Mouse (Mus musculus): ENCODE results near the gene Map2k6. TPM values are rescaled to one million over a fixed set of nuclear protein-coding genes. Genes with fewer than 3 reads are reported as not detected.
A peak's percentile ranks its signal among the peaks of the same experiment; 100 is the strongest.
"Not testable (repeated sequence)": the region's sequence is repeated elsewhere in the genome, so short reads cannot be mapped to it uniquely, and the experiment has no call there.

The Map2k6 gene
- 10.7 TPM in 2 replicates for polyA plus RNA-seq (2012; rRNA removed)

- DNase-seq (ENCODE audit: extremely low spot score in 1 of 2, low spot score in 1 of 2): peak; percentile 89 to 94
These were observed at the start of gene Map2k6 for GRCm38 (mm10) chr11:110398553-110399239. TSS of gene Map2k6 (plus strand) at chr11:110399122.

- peak in 1 of 2 experiments; percentile 40 for DNase-seq (ENCODE audit: extremely low spot score in 1 of 2, low spot score in 1 of 2)
These were observed 44.7 kb upstream of the Map2k6 start for GRCm38 (mm10) chr11:110354261-110354660.

- not testable (repeated sequence) for DNase-seq (ENCODE audit: extremely low spot score in 1 of 2, low spot score in 1 of 2)
These were observed 43.8 kb upstream of the Map2k6 start for GRCm38 (mm10) chr11:110355131-110355530.

- DNase-seq (ENCODE audit: extremely low spot score in 1 of 2, low spot score in 1 of 2): peak; percentile 63 to 74
These were observed 41.0 kb upstream of the Map2k6 start for GRCm38 (mm10) chr11:110357756-110358551.

- DNase-seq (ENCODE audit: extremely low spot score in 1 of 2, low spot score in 1 of 2): peak in 1 of 2 experiments; percentile 40
These were observed 33.9 kb upstream of the Map2k6 start for GRCm38 (mm10) chr11:110365016-110365415.

- DNase-seq (ENCODE audit: extremely low spot score in 1 of 2, low spot score in 1 of 2): no peak
These were observed 32.0 kb upstream of the Map2k6 start for GRCm38 (mm10) chr11:110366902-110367301.

GRCm38 (mm10) chr11:110367638-110368037 is 31.3 kb upstream of the Map2k6 start:
- DNase-seq (ENCODE audit: extremely low spot score in 1 of 2, low spot score in 1 of 2): no peak

- no peak for DNase-seq (ENCODE audit: extremely low spot score in 1 of 2, low spot score in 1 of 2)
These were observed 29.5 kb upstream of the Map2k6 start for GRCm38 (mm10) chr11:110369312-110370019.

- DNase-seq (ENCODE audit: extremely low spot score in 1 of 2, low spot score in 1 of 2): no peak
These were observed 27.1 kb upstream of the Map2k6 start for GRCm38 (mm10) chr11:110371827-110372226.

GRCm38 (mm10) chr11:110372266-110372954 is 26.5 kb upstream of the Map2k6 start:
- no peak for DNase-seq (ENCODE audit: extremely low spot score in 1 of 2, low spot score in 1 of 2)

- DNase-seq (ENCODE audit: extremely low spot score in 1 of 2, low spot score in 1 of 2): peak in 1 of 2 experiments; percentile 20
These were observed 24.9 kb upstream of the Map2k6 start for GRCm38 (mm10) chr11:110374036-110374435.

GRCm38 (mm10) chr11:110379661-110380309 is 19.1 kb upstream of the Map2k6 start:
- peak in 1 of 2 experiments; percentile 48 for DNase-seq (ENCODE audit: extremely low spot score in 1 of 2, low spot score in 1 of 2)

- no peak for DNase-seq (ENCODE audit: extremely low spot score in 1 of 2, low spot score in 1 of 2)
These were observed 18.6 kb upstream of the Map2k6 start for GRCm38 (mm10) chr11:110380310-110380668.

GRCm38 (mm10) chr11:110385487-110385886 is 13.4 kb upstream of the Map2k6 start:
- DNase-seq (ENCODE audit: extremely low spot score in 1 of 2, low spot score in 1 of 2): no peak

- DNase-seq (ENCODE audit: extremely low spot score in 1 of 2, low spot score in 1 of 2): no peak
These were observed 6.2 kb upstream of the Map2k6 start for GRCm38 (mm10) chr11:110392763-110393162.

- no peak for DNase-seq (ENCODE audit: extremely low spot score in 1 of 2, low spot score in 1 of 2)
These were observed 4.0 kb upstream of the Map2k6 start for GRCm38 (mm10) chr11:110394788-110395452.

- no peak for DNase-seq (ENCODE audit: extremely low spot score in 1 of 2, low spot score in 1 of 2)
These were observed 2.8 kb upstream of the Map2k6 start for GRCm38 (mm10) chr11:110396085-110396484.

- DNase-seq (ENCODE audit: extremely low spot score in 1 of 2, low spot score in 1 of 2): no peak
These were observed 573 bp downstream of the Map2k6 start for GRCm38 (mm10) chr11:110399240-110400150.
